Mouse (Mus musculus) liver, adult 2 months (tissue): ENCODE results near the gene Nrd1.

ENCODE experiments used
- CTCF ChIP-seq: fragments of 200-500 bp; IDR thresholded peaks from 2 replicates; pipeline ENCODE4 v1.5.1; 2011; ENCODE audit warnings: low read depth, low read length, control low read depth
- POLR2A ChIP-seq: fragments of 200-500 bp; IDR thresholded peaks from 2 replicates; pipeline ENCODE4 v1.6.1; 2011; ENCODE audit warnings: low read length, control low read depth; ENCODE audit not compliant: insufficient read depth; ENCODE audit errors: extremely low read depth

- TF ChIP-seq CTCF (no peak), POLR2A (no peak)
These were observed 18.8 kb downstream of the Nrd1 start for GRCm38 (mm10) chr4:109019301-109019700.
